Mouse (Mus musculus) heart, adult 11 months (tissue): Measurements from ENCODE around the gene Sowaha.

Source experiments
- DNase-seq: peaks from one replicate; pipeline ENCODE4 v3.0.0; 2022

The Sowaha gene

GRCm38 (mm10) chr11:53469968-53470695 is 9.9 kb downstream of the Sowaha start, which contains the start of gene Gm9837:
Gene Gm9837, minus strand, starts transcription at chr11:53470479.
- peak; percentile 98 for DNase-seq

GRCm38 (mm10) chr11:53469294-53469967 is 10.6 kb downstream of the Sowaha start:
- DNase-seq, result no peak

GRCm38 (mm10) chr11:53466231-53466971 is 13.7 kb downstream of the Sowaha start:
- peak; percentile 96 for DNase-seq

GRCm38 (mm10) chr11:53463551-53464424 is 16.3 kb downstream of the Sowaha start:
- DNase-seq, result no peak

GRCm38 (mm10) chr11:53461727-53462126 is 18.3 kb downstream of the Sowaha start:
- DNase-seq, result no peak

GRCm38 (mm10) chr11:53460192-53460591 is 19.9 kb downstream of the Sowaha start:
- DNase-seq, result no peak

GRCm38 (mm10) chr11:53458996-53459395 is 21.1 kb downstream of the Sowaha start:
- DNase-seq, result no peak

- no peak for DNase-seq
These were observed 22.6 kb downstream of the Sowaha start for GRCm38 (mm10) chr11:53457372-53457954.

GRCm38 (mm10) chr11:53456474-53457371 is 23.4 kb downstream of the Sowaha start, which contains the start of the genes Gm10447 and Shroom1:
Gene Gm10447, minus strand, starts transcription at chr11:53457110.
Gene Shroom1, plus strand, starts transcription at chr11:53457205.
- peak; percentile 97 for DNase-seq

GRCm38 (mm10) chr11:53453031-53453430 is 27.0 kb downstream of the Sowaha start:
- no peak for DNase-seq

- no peak for DNase-seq
These were observed 27.7 kb downstream of the Sowaha start for GRCm38 (mm10) chr11:53452396-53452795.

GRCm38 (mm10) chr11:53451361-53451760 is 28.7 kb downstream of the Sowaha start:
- no peak for DNase-seq

GRCm38 (mm10) chr11:53450070-53450705 is 29.9 kb downstream of the Sowaha start:
- no peak for DNase-seq

- peak; percentile 95 for DNase-seq
These were observed 31.5 kb downstream of the Sowaha start for GRCm38 (mm10) chr11:53448529-53448928.

GRCm38 (mm10) chr11:53447996-53448395 is 32.1 kb downstream of the Sowaha start:
- DNase-seq, result no peak

- DNase-seq, result no peak
These were observed 33.9 kb downstream of the Sowaha start for GRCm38 (mm10) chr11:53446183-53446582.

GRCm38 (mm10) chr11:53445562-53445961 is 34.5 kb downstream of the Sowaha start:
- peak; percentile 83 for DNase-seq

- no peak for DNase-seq
These were observed 36.2 kb downstream of the Sowaha start for GRCm38 (mm10) chr11:53443861-53444260.

- DNase-seq, result no peak
These were observed 38.2 kb downstream of the Sowaha start for GRCm38 (mm10) chr11:53441921-53442320.

GRCm38 (mm10) chr11:53436338-53436737 is 43.7 kb downstream of the Sowaha start:
- no peak for DNase-seq
